Mouse (Mus musculus) layer of hippocampus, postnatal 10 days (tissue): ENCODE data around the gene Wfikkn2. TPM values are rescaled to one million over a fixed set of nuclear protein-coding genes. Genes with fewer than 3 reads are reported as not detected.
A peak's percentile ranks its signal among the peaks of the same experiment; 100 is the strongest.

Experiments used
- DNase-seq, 2 experiments: peaks; one replicate each; pipeline ENCODE4 v3.0.0; 2021; ENCODE audit warnings: low spot score in 2 of 2
- total RNA-seq, 2 experiments: library from RNA; stranded (reverse); gene quantifications; 2 replicates each; pipeline ENCODE4 v1.2.3; 2021

Wfikkn2 gene
- total RNA-seq, 2 experiments from 2014 or later: 1.5 to 2.0 TPM

DNA sequence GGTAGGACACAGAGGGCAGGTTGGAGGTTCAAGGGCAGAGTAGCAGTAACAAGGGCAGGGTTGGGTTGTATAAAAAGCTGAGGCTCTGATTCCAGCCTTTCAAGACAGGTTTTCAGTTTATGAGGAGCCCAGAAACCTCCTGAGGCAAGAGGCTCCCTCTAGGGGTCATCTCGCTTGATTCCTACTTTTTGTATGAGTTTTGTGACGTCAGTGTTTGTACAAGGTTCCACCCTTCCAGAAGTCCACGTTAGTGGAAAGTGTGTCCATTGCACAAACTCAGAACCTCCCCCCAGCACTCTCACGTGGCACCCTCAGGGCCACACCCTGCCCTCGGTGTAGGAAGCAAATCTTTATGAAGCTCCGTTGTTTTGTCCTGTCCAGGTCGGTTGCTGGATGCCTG lies 19.8 kb downstream of the Wfikkn2 start:
- DNase-seq: peak in 1 of 2 experiments; percentile 51

GRCm38 (mm10) chr11:94223531-94223930 lies 22.3 kb downstream of the Wfikkn2 start:
- no peak for DNase-seq

DNA sequence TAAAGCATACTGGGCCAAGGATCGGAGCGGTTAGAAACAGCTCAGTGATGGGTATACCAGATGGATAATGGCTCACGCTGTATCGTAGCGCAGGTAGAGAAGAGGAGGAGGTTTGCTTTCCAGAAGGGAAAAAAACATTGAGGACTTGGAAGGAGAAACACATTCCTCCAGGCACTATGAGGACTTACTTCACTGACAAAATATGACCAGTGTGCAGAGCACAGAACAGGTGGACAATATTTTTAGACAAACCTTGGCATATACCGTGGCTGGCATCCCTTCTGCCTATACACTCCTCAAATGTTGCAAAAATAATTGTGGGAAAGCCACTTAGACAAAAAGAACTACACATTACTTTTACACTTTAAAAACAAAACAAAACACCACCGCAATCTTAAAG lies 24.5 kb downstream of the Wfikkn2 start:
- DNase-seq: no peak

DNA sequence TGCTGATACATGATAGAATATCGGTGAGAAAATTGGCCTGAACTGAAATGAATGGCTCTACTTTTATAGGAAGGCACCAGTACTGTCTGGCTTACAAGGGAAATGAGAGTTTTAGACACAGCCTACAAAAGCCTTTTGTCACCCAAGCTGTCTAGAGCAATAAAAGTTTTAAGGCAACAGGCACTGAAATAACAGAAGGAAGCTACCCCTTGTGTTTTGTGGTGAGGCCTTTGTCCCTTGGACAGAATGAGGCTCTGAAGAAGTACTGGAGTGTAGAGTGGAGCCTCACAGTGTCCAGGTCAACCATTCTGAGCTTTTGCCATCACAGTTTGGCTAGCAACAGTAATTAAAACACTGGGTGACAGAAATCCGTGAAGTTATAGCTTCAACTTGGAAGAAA lies 29.6 kb downstream of the Wfikkn2 start:
- no peak for DNase-seq

DNA sequence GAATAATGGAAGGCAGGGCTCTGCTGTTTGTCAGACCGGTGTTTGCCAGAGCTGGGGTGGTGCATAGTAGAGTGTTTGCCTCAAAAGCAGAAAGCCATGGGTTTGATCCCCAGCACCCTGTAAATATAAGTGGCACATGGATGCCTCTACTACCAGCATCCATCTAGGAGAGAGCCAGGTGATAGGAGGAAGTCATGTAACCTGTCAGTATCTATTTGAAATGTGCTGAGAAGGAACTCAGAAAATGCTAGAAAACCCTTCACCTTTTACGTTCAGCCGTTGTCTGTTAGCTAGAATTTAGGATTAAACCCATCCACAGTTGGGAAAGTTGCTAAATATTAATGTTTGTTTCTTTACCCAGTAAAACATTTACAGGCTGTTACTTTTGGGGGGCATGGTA lies 30.2 kb downstream of the Wfikkn2 start:
- DNase-seq: no peak

DNA sequence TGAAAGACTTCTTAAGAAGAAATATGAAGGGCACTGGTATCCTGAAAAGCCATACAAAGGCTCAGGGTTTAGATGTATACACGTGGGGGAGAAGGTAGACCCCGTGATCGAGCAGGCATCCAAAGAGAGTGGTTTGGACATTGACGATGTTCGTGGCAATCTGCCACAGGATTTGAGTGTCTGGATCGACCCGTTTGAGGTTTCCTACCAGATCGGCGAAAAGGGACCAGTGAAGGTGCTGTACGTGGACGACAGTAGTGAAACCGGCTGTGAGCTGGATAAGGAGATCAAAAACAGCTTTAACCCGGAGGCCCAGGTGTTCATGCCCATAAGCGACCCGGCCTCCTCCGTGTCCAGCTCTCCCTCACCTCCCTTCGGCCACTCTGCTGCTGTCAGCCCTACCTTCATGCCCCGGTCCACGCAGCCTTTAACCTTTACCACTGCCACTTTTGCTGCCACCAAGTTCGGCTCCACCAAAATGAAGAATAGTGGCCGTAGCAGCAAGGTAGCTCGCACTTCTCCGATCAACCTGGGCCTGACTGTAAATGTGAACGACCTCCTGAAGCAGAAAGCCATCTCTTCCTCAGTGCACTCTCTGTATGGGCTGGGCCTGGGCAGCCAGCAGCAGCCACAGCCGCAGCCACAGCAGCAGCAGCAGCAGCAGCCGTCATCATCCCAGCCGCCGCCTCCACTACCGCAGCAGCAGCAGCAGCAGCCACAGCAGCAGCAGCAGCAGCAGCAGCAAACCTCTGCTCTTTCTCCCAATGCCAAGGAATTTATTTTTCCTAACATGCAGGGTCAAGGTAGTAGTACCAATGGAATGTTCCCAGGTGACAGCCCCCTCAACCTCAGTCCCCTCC lies 31.8 kb downstream of the Wfikkn2 start:
- DNase-seq: no peak

GRCm38 (mm10) chr11:94212997-94213396 lies 32.8 kb downstream of the Wfikkn2 start:
- DNase-seq: no peak

DNA sequence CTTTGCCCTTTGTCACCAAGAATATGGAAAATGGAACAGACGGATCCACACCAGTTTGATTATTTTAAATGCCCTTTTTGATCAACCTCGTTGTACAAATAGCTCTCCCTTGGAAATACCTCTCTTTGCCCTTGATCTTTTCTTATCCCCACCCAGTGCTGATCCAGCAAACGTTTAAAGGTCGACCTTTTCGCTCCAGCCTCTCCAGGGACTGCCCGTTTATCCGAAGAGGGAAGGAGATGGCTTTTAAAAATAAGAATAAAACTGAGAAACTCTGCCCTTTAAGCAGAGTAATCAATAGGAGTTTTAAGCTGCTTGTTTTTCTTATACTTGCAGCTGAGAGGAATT lies 33.3 kb downstream of the Wfikkn2 start:
- DNase-seq: no peak

DNA sequence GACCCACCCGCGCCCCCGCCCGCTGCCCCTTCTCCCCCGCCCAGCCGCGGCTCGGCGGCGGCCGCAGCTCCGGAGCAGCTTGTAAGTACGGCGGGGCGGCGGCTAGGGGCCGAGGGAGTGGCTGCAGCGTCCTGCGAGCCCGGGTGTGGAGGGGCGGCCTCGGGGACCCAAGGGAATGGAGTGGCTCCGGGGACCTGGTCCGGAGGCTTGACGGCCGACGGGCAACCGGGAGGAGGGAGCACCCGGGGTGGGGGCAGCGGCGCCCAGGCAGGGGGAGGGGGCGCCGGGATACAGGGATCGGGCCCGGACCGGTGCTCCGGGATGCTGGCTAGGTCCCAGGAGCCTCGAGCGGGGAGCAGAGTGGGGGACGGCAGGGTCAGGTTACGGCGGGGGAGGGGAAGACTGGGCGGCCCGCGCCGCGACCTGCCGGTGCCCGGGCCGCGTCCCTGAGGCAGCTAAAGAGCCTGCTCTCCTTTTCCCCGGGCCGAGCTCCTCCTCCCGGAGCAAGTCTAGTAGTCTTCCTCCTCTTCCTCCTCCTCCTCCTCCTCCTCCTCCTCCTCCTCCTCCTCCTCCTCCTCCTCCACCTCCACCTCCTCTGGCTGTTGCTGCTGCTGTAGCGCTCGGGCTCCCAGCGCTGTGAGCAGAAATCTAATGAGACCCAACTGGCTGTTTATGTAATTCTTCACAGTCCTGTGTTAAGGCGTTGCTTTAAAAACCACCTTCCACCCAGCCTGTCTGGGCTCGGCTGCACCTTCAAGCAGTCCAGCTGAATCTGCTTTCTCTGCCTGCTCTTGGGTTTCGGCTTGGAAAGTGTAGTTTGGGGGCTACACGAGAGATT lies 33.9 kb downstream of the Wfikkn2 start:
- peak; percentile 65 to 78 for DNase-seq

- DNase-seq: peak; percentile 97
These were observed 34.6 kb downstream of the Wfikkn2 start, which contains the start of gene Tob1 for GRCm38 (mm10) chr11:94211124-94211603. Gene Tob1, plus strand, starts transcription at chr11:94211454.

DNA sequence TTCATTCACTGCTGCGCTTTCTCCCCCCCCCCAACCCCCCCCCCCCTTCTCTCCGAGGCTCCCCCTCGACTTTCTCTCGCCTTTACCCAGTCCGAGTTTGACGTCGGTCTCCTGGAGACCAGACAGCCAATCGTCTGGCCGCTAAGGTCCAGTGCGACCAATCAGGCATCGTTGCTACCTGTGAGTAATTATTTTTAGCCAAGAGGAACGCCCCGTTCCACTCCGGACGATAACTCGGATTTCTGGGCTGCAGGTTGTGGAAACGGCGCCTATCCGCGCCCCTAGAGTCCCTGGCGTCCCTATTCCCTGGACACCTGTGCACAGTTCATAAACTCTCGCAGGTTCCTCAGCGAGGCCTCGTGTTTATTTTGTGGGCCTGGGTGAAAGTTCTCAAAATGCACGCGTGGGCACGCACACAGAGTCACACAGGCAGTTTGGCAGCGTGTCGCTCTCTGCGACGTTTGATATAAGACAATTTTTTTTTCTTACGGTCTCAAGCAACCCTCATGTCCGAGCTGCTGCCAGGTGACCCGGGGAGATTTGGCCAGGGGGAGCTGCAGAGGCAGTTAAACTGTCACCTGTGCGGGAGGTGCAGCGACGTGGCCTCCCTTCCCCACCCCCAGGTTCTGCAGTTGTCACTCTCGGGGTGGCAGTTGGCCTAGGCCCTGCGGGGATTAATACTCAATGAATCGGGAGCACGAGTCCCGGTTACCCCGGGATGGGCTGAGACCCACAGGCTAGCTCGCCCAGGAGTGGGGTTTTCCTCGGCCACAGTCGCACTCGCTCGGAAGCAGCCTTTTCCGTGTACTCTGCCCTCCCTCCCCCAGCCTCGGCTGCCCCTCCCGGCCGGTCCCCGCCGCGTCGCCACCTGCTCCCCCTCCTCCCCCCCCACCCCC lies 35.4 kb downstream of the Wfikkn2 start:
- peak; percentile 82 to 86 for DNase-seq

DNA sequence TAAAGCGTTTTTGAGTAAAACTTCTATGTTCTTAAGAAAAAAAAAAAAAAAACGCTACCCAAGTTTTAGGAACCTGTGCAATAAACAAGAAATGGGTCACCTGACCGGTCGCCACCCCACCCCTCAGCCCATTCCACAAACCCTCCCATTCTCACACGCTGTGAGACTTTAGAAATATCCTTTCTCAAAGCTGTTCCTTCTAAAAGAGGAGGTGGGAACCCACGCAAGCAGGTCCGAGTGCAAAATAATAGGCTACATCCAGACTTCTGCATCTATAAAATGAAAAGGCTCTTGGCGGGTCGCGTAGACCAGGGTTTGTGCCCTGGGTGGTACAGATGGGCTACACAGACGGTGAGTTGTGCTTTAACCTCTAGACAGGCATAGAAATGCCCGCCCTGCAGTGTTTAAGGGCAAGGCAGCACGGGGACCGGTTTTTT lies 36.1 kb downstream of the Wfikkn2 start:
- no peak for DNase-seq

DNA sequence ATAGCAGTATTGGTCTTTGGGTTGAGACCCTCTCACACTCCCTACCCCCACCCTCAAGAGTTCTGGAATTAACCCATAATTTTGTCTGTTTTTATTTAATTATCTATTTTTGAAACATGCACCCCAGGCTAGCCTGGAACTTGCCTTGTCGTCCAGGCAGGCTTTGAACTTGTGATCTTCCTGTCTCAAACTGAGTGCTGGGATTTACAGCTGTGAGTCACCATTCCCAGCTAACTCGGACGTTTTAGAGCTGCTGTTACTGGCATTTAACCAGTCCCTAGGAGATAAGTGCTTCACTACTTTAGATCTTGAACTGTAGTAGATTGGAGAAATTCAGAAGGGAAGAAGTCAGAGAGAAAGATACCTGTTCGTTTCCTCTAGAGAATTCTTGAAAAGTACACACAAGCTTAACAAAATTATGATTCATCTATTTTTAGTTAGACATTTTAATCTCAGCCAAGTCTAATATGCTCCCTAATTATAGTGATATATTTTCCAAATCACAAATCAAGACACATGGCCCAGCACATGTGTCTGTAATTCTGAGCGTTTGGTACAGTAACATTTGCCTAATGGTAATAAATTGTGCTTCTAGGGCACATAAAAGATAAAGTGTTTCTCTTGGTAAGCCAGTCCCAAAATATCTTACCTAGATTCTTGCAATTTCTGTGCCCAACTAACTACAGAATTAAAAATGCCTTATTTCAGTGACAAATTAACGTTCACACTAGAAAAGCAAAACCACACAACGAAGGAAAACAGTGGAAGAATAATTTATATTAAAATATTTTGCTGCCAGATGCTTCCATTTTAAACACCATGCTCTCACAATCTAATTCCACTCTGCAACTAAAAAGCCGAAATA lies 36.8 kb downstream of the Wfikkn2 start:
- DNase-seq: no peak

GRCm38 (mm10) chr11:94206398-94207114 lies 39.2 kb downstream of the Wfikkn2 start:
- no peak for DNase-seq

DNA sequence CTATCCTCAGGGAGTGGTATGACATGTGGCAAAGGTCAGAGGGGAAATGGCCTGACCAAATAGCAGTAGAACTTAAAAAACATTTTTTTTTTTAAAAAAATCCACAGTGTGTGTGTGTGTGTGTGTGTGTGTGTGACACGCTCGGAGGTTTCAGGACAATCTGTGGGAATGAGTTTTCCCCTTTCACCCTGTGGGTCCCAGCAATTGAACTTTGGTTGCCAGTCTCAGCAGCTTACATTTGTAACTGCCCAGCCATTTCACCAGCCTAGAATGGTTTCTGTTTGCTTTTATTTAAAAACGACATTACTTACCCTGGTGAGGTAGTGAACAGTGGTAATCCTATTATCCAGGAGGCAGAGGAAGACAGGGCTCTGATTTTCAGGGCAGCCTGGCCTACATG lies 42.7 kb downstream of the Wfikkn2 start:
- no peak for DNase-seq

DNA sequence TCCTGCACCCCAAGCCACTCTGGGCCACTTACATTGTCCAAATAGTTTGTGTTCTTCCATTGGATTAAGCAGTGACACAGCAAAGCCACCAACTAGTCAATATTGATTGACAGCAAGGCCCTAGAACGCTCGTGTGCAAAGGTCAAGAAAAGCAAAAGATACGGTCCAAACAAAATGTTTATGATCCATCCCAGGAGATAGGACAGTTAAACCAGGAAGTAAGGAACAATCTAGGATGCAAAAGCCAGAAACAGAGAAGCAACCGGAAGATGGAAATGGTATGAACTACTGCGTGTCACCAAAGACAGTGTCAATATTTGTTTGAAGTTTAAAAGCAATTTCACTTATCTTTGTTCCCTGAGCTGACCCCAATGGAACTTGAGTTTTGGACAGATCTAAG lies 43.7 kb downstream of the Wfikkn2 start:
- no peak for DNase-seq

DNA sequence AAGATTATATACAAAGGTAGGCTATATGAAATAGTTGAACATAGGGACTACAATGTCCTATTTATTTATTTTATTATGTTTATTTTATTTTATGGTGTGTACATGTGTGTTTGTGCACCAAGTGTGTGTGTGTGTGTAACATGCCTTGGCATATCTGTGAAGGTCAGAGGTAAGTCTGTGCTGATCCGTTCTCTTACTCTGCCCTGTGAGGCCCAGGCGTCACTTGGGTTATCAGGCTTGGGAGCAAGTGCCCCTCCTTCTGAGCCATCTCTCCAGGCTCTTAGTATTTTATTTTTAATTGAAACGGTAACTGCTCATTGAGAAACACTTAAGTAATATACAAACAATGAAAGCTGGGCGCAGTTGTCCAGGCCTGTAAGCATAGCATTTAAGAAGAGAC lies 45.4 kb downstream of the Wfikkn2 start:
- no peak for DNase-seq

DNA sequence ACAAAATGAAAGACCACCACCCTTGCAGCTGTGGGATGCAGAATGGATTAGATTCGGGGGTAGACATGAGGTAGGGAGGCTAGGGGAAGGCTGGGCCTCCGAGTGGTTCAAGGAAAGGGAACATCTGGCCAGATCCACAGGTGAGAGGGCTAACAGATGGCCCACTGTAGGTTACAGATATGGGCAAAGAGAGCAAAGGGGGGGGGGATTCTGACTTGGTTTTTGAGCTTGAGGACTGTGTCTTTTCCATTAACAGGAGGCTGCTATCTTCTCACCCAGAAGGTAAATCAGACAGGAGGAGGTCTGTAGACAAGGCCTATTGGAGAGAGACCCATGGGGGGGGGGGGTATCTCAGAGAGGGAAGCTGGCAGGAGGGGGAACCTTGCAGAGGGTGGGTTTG lies 46.0 kb downstream of the Wfikkn2 start:
- no peak for DNase-seq

- DNase-seq: no peak
These were observed 47.2 kb downstream of the Wfikkn2 start for GRCm38 (mm10) chr11:94198405-94199146.
